Mouse (Mus musculus): Measurements from ENCODE around the gene Il17rb. TPM values are rescaled to one million over a fixed set of nuclear protein-coding genes. Genes with fewer than 3 reads are reported as not detected.

Il17rb gene
- polyA plus RNA-seq (2015; fragmentation: Nextera tagmentation; extraction: Ambion mirVana): 22.9 and 27.9 TPM in 2 replicates

- peak; percentile 58 for DNase-seq (ENCODE audit: low spot score)
Measured at GRCm38 (mm10) chr14:30008733-30009575, at the start of gene Il17rb, which contains the start of gene Chdh. Gene Il17rb, minus strand, starts transcription at chr14:30008896. Gene Chdh, plus strand, starts transcription at chr14:30009023.

- DNase-seq (ENCODE audit: low spot score): no peak
Measured at GRCm38 (mm10) chr14:30056031-30056766, 47.5 kb upstream of the Il17rb start.

GRCm38 (mm10) chr14:30054922-30055321 is 46.2 kb upstream of the Il17rb start:
- no peak for DNase-seq (ENCODE audit: low spot score)

GRCm38 (mm10) chr14:30050280-30050679 is 41.6 kb upstream of the Il17rb start:
- no peak for DNase-seq (ENCODE audit: low spot score)

GRCm38 (mm10) chr14:30048049-30048448 is 39.4 kb upstream of the Il17rb start:
- no peak for DNase-seq (ENCODE audit: low spot score)

GRCm38 (mm10) chr14:30046976-30047375 is 38.3 kb upstream of the Il17rb start:
- DNase-seq (ENCODE audit: low spot score): no peak

GRCm38 (mm10) chr14:30045704-30046220 is 37.1 kb upstream of the Il17rb start:
- DNase-seq (ENCODE audit: low spot score): no peak

- no peak for DNase-seq (ENCODE audit: low spot score)
Measured at GRCm38 (mm10) chr14:30045239-30045638, 36.5 kb upstream of the Il17rb start.

GRCm38 (mm10) chr14:30043356-30043940 is 34.8 kb upstream of the Il17rb start:
- no peak for DNase-seq (ENCODE audit: low spot score)

GRCm38 (mm10) chr14:30041836-30042235 is 33.1 kb upstream of the Il17rb start:
- DNase-seq (ENCODE audit: low spot score): no peak

GRCm38 (mm10) chr14:30039413-30039812 is 30.7 kb upstream of the Il17rb start:
- no peak for DNase-seq (ENCODE audit: low spot score)

GRCm38 (mm10) chr14:30038431-30038830 is 29.7 kb upstream of the Il17rb start:
- no peak for DNase-seq (ENCODE audit: low spot score)

GRCm38 (mm10) chr14:30033405-30033804 is 24.7 kb upstream of the Il17rb start:
- DNase-seq (ENCODE audit: low spot score): no peak

GRCm38 (mm10) chr14:30027378-30027777 is 18.7 kb upstream of the Il17rb start:
- peak; percentile 83 for DNase-seq (ENCODE audit: low spot score)

- peak; percentile 77 for DNase-seq (ENCODE audit: low spot score)
Measured at GRCm38 (mm10) chr14:30024387-30024786, 15.7 kb upstream of the Il17rb start.

GRCm38 (mm10) chr14:30022471-30022870 is 13.8 kb upstream of the Il17rb start:
- peak; percentile 49 for DNase-seq (ENCODE audit: low spot score)

- DNase-seq (ENCODE audit: low spot score): peak; percentile 65
Measured at GRCm38 (mm10) chr14:30019792-30020575, 11.3 kb upstream of the Il17rb start.

- DNase-seq (ENCODE audit: low spot score): no peak
Measured at GRCm38 (mm10) chr14:30019375-30019774, 10.7 kb upstream of the Il17rb start.

- DNase-seq (ENCODE audit: low spot score): no peak
Measured at GRCm38 (mm10) chr14:30018846-30019245, 10.2 kb upstream of the Il17rb start.

GRCm38 (mm10) chr14:30018463-30018801 is 9.7 kb upstream of the Il17rb start:
- DNase-seq (ENCODE audit: low spot score): no peak

All from thymus, postnatal 0 days (tissue).